Mouse (Mus musculus): Measurements from ENCODE around the gene Commd7. TPM values are rescaled to one million over a fixed set of nuclear protein-coding genes. Genes with fewer than 3 reads are reported as not detected.
A peak's percentile ranks its signal among the peaks of the same experiment; 100 is the strongest.

Commd7 gene
- polyA plus RNA-seq, 1 experiment from 2014 or later, result 24.8 TPM

DNA sequence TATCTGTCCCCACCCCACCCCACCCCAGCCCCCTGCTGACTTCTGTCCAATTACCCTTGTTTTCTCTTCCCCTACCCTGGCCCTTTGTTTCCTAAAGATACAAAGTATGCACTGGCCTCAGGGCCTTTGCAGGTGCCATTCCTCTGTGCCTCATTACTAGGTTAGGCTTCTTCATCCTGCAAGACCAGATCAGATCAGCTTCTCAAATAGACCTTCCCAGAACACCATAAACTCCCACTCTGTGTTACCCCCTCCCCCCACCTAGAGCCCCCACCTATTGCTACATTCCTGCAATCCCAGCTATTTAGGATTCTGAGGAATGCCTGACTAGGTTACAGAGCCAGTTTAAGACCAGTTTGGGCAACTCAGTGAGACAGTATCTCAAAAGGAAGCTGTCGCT lies 20.8 kb downstream of the Commd7 start:
- WGBS (ENCODE audit: insufficient replicate concordance), result 86% methylated on average over 1 of the region's 1 CpGs
- Histone ChIP-seq H3K9ac (ENCODE audit: low read depth, low read length) (no peak overlapping the region), H3K9me3 (replicated peaks; ENCODE audit: control insufficient read depth, low read length) (no peaks in the 10 kb centered on the region), H3K4me2 (ENCODE audit: low read depth, low read length) (no peak overlapping the region), H3K4me1 (ENCODE audit: control insufficient read depth, low read depth, low read length) (peaks cover 47% of the 10 kb centered on the region), H3K27me3 (ENCODE audit: control insufficient read depth, insufficient read depth, low read depth, low read length) (no peaks in the 10 kb centered on the region), H3K27ac (ENCODE audit: low read length) (no peak overlapping the region), H3K4me3 (ENCODE audit: low read depth, low read length) (no peak overlapping the region), H3K36me3 (ENCODE audit: control insufficient read depth, insufficient read depth) (no peaks in the 10 kb centered on the region)
- no peak for ATAC-seq (ENCODE audit: low read depth)

DNA sequence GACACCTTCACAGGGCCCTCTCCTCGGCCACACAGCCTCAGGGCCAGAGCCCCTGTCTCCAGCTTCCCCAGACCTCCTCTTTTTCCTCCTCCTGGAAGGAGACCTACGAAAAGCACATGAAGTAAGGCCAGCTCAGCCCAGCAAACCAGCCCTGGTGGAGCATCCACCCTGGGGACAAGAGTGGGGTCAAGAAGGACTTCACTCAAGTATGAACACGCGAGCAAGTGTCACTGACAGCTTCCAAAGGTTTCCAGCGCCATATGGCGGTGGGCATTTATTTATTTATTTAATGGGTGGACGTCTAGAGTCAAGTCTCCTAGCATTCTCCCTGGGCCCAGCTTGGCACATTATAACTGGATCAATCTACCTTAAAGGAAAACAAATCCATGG lies 21.3 kb downstream of the Commd7 start:
- H3K9me3 ChIP-seq (replicated peaks; ENCODE audit: control insufficient read depth, low read length), result no peaks in the 10 kb centered on the region
- H3K27me3 ChIP-seq (ENCODE audit: control insufficient read depth, insufficient read depth, low read depth, low read length), result no peaks in the 10 kb centered on the region
- no peak overlapping the region for H3K4me3 ChIP-seq (ENCODE audit: low read depth, low read length)
- H3K4me1 ChIP-seq (ENCODE audit: control insufficient read depth, low read depth, low read length), result peaks cover 50% of the 10 kb centered on the region
- 0 out of 2 replicates have a peak overlapping the region, but pooled peaks have one; percentile 13 for H3K9ac ChIP-seq (ENCODE audit: low read depth, low read length)
- H3K4me2 ChIP-seq (ENCODE audit: low read depth, low read length), result no peak overlapping the region
- 25% methylated on average over 7 of the region's 7 CpGs for WGBS (ENCODE audit: insufficient replicate concordance)
- H3K36me3 ChIP-seq (ENCODE audit: control insufficient read depth, insufficient read depth), result no peaks in the 10 kb centered on the region
- H3K27ac ChIP-seq (ENCODE audit: low read length), result peak overlapping the region; percentile 48; the same call in 1 of the 2 replicates
- ATAC-seq (ENCODE audit: low read depth), result no peak

- Histone ChIP-seq H3K4me1 (ENCODE audit: control insufficient read depth, low read depth, low read length) (peaks cover 50% of the 10 kb centered on the region), H3K4me2 (ENCODE audit: low read depth, low read length) (0 out of 2 replicates have a peak overlapping the region, but pooled peaks have one; percentile 3), H3K9me3 (replicated peaks; ENCODE audit: control insufficient read depth, low read length) (no peaks in the 10 kb centered on the region), H3K9ac (ENCODE audit: low read depth, low read length) (0 out of 2 replicates have a peak overlapping the region, but pooled peaks have one; percentile 13), H3K27ac (ENCODE audit: low read length) (peak overlapping the region; percentile 64), H3K4me3 (ENCODE audit: low read depth, low read length) (no peak overlapping the region), H3K36me3 (ENCODE audit: control insufficient read depth, insufficient read depth) (no peaks in the 10 kb centered on the region), H3K27me3 (ENCODE audit: control insufficient read depth, insufficient read depth, low read depth, low read length) (no peaks in the 10 kb centered on the region)
- WGBS (ENCODE audit: insufficient replicate concordance), result 6% methylated on average over 14 of the region's 14 CpGs
- peak; percentile 39 for ATAC-seq (ENCODE audit: low read depth)
Observed at GRCm38 (mm10) chr2:153610426-153611240, 21.9 kb downstream of the Commd7 start.

- Histone ChIP-seq H3K27ac (ENCODE audit: low read length) (peak overlapping the region; percentile 64; the same call in 1 of the 2 replicates), H3K9ac (ENCODE audit: low read depth, low read length) (no peak overlapping the region), H3K4me3 (ENCODE audit: low read depth, low read length) (no peak overlapping the region), H3K9me3 (replicated peaks; ENCODE audit: control insufficient read depth, low read length) (no peaks in the 10 kb centered on the region), H3K4me2 (ENCODE audit: low read depth, low read length) (0 out of 2 replicates have a peak overlapping the region, but pooled peaks have one; percentile 2), H3K36me3 (ENCODE audit: control insufficient read depth, insufficient read depth) (no peaks in the 10 kb centered on the region), H3K27me3 (ENCODE audit: control insufficient read depth, insufficient read depth, low read depth, low read length) (no peaks in the 10 kb centered on the region), H3K4me1 (ENCODE audit: control insufficient read depth, low read depth, low read length) (peaks cover 50% of the 10 kb centered on the region)
- ATAC-seq (ENCODE audit: low read depth), result peak; percentile 45
- 6% methylated on average over 9 of the region's 9 CpGs for WGBS (ENCODE audit: insufficient replicate concordance)
Observed at GRCm38 (mm10) chr2:153609548-153609947, 23.0 kb downstream of the Commd7 start.

GRCm38 (mm10) chr2:153609058-153609457 lies 23.5 kb downstream of the Commd7 start:
- 59% methylated on average over 8 of the region's 8 CpGs for WGBS (ENCODE audit: insufficient replicate concordance)
- Histone ChIP-seq H3K36me3 (ENCODE audit: control insufficient read depth, insufficient read depth) (no peaks in the 10 kb centered on the region), H3K27ac (ENCODE audit: low read length) (peak overlapping the region; percentile 94), H3K9ac (ENCODE audit: low read depth, low read length) (peak overlapping the region; percentile 28; the same call in 1 of the 2 replicates), H3K4me1 (ENCODE audit: control insufficient read depth, low read depth, low read length) (peaks cover 50% of the 10 kb centered on the region), H3K4me3 (ENCODE audit: low read depth, low read length) (peak overlapping the region; percentile 31; the same call in 1 of the 2 replicates), H3K27me3 (ENCODE audit: control insufficient read depth, insufficient read depth, low read depth, low read length) (no peaks in the 10 kb centered on the region), H3K9me3 (replicated peaks; ENCODE audit: control insufficient read depth, low read length) (no peaks in the 10 kb centered on the region), H3K4me2 (ENCODE audit: low read depth, low read length) (peak overlapping the region; percentile 65)
- no peak for ATAC-seq (ENCODE audit: low read depth)

DNA sequence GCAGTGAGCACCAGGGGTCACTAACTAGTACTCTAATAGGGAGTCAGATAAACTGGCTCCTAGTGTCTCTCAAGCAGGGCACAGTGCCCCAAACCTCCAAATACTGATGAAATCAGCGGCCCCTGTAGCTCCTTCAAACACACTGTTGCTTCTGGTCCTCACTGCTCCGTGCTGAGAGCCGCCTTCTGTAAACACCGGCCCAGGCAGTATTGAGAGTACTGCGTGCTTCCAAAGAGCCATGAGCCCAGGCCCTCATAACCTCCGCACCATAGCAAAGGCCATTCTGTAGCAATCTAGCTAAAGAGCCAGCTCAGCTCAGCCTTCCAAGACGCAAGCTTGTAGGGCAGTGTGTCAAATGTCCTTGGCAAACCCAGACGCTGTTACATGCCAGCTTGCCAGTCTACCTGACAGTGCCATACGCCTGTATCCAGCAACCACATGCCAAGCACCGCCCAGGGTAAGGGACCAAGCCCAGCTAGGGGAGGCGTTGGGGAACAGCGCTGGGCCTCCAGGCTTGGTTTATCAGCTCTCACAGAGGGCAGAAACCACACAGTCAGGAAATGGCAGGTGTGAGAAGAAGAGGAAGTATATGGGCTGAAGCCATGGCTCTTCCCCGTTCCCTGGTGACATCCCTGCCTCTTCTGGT lies 24.6 kb downstream of the Commd7 start:
- 19% methylated on average over 13 of the region's 13 CpGs for WGBS (ENCODE audit: insufficient replicate concordance)
- Histone ChIP-seq H3K27me3 (ENCODE audit: control insufficient read depth, insufficient read depth, low read depth, low read length) (no peaks in the 10 kb centered on the region), H3K9me3 (replicated peaks; ENCODE audit: control insufficient read depth, low read length) (no peaks in the 10 kb centered on the region), H3K4me3 (ENCODE audit: low read depth, low read length) (peak overlapping the region; percentile 31), H3K36me3 (ENCODE audit: control insufficient read depth, insufficient read depth) (no peaks in the 10 kb centered on the region), H3K27ac (ENCODE audit: low read length) (peak overlapping the region; percentile 94), H3K4me2 (ENCODE audit: low read depth, low read length) (peak overlapping the region; percentile 65), H3K4me1 (ENCODE audit: control insufficient read depth, low read depth, low read length) (peaks cover 50% of the 10 kb centered on the region), H3K9ac (ENCODE audit: low read depth, low read length) (peak overlapping the region; percentile 61)
- ATAC-seq (ENCODE audit: low read depth), result peak; percentile 93

GRCm38 (mm10) chr2:153606421-153606820 lies 26.2 kb downstream of the Commd7 start:
- Histone ChIP-seq H3K27ac (ENCODE audit: low read length) (peak overlapping the region; percentile 94; the same call in 1 of the 2 replicates), H3K4me3 (ENCODE audit: low read depth, low read length) (no peak overlapping the region), H3K4me1 (ENCODE audit: control insufficient read depth, low read depth, low read length) (peaks cover 50% of the 10 kb centered on the region), H3K36me3 (ENCODE audit: control insufficient read depth, insufficient read depth) (no peaks in the 10 kb centered on the region), H3K4me2 (ENCODE audit: low read depth, low read length) (no peak overlapping the region), H3K9ac (ENCODE audit: low read depth, low read length) (no peak overlapping the region), H3K9me3 (replicated peaks; ENCODE audit: control insufficient read depth, low read length) (no peaks in the 10 kb centered on the region), H3K27me3 (ENCODE audit: control insufficient read depth, insufficient read depth, low read depth, low read length) (no peaks in the 10 kb centered on the region)
- no peak for ATAC-seq (ENCODE audit: low read depth)
- 65% methylated on average over 3 of the region's 3 CpGs for WGBS (ENCODE audit: insufficient replicate concordance)

GRCm38 (mm10) chr2:153603724-153604123 lies 28.9 kb downstream of the Commd7 start:
- 31% methylated on average over 4 of the region's 4 CpGs for WGBS (ENCODE audit: insufficient replicate concordance)
- no peak for ATAC-seq (ENCODE audit: low read depth)
- Histone ChIP-seq H3K9me3 (replicated peaks; ENCODE audit: control insufficient read depth, low read length) (no peaks in the 10 kb centered on the region), H3K27ac (ENCODE audit: low read length) (no peak overlapping the region), H3K36me3 (ENCODE audit: control insufficient read depth, insufficient read depth) (no peaks in the 10 kb centered on the region), H3K9ac (ENCODE audit: low read depth, low read length) (no peak overlapping the region), H3K4me2 (ENCODE audit: low read depth, low read length) (no peak overlapping the region), H3K4me1 (ENCODE audit: control insufficient read depth, low read depth, low read length) (peaks cover 36% of the 10 kb centered on the region), H3K27me3 (ENCODE audit: control insufficient read depth, insufficient read depth, low read depth, low read length) (no peaks in the 10 kb centered on the region), H3K4me3 (ENCODE audit: low read depth, low read length) (no peak overlapping the region)

Measured in liver, embryonic 16.5 days (tissue).